19 mouse cellular contexts compared by ENCODE assay signal in genomic region chr11:107812429-107812828, GRCm38 (mm10). TPM values are rescaled to one million over a fixed set of nuclear protein-coding genes. Genes with fewer than 3 reads are reported as not detected.
DNase-seq lines count a peak whose midpoint lies in the region; ATAC-seq and TF ChIP-seq lines count a peak whose summit lies in the region.
"Had no signal": no experiment of that assay in that cellular context is flagged by ENCODE, and none has a peak within 500 bp of the region (broad histone marks: within the 10 kb centered on the region; RNA-seq: fewer than 3 reads in every experiment).

No protein-coding gene starts in this region.

- DNase-seq in midbrain, embryonic 11.5 days (ENCODE audit: low spot score, missing footprints): no peak
- DNase-seq in hindbrain, postnatal 0 days (ENCODE audit: low spot score): no peak
- no peak for DNase-seq in left cerebral cortex, adult 8-10 months (ENCODE audit: low spot score in 2 of 2)
- DNase-seq in right cerebral cortex, postnatal 10 days (ENCODE audit: low spot score in 2 of 2): no peak
- DNase-seq: B cell, adult 2 months; cerebellum, adult 8-10 months; gastrocnemius, postnatal 36 days; heart, adult 11 months; heart, postnatal 36 days had no signal

- 0 out of 2 replicates have a peak overlapping the region, but pooled peaks have one; percentile 48 for H3K4me2 ChIP-seq in hindbrain, embryonic 13.5 days
- no peak overlapping the region for H3K4me2 ChIP-seq in hindbrain, embryonic 12.5 days (replicated peaks)
- H3K4me2 ChIP-seq in midbrain, embryonic 13.5 days (replicated peaks): no peak overlapping the region
- no peak overlapping the region; the same call in 1 of the 2 replicates for H3K4me2 ChIP-seq in midbrain, embryonic 11.5 days
- H3K4me2 ChIP-seq in hindbrain, postnatal 0 days (ENCODE audit: low read depth, low read length): peak overlapping the region; percentile 40; the same call in 1 of the 2 replicates
- H3K4me2 ChIP-seq in neural tube, embryonic 14.5 days (ENCODE audit: low read depth, low read length): no peak overlapping the region
- H3K4me2 ChIP-seq: embryonic facial prominence, embryonic 12.5 days; heart, embryonic 13.5 days had no signal

- peaks cover 27% of the 10 kb centered on the region for H3K4me1 ChIP-seq in hindbrain, embryonic 13.5 days (replicated peaks)
- H3K4me1 ChIP-seq in hindbrain, embryonic 12.5 days: peaks cover 12% of the 10 kb centered on the region
- H3K4me1 ChIP-seq in midbrain, embryonic 13.5 days (replicated peaks): peaks cover 20% of the 10 kb centered on the region
- peaks cover 8% of the 10 kb centered on the region; the same call in 1 of the 2 replicates for H3K4me1 ChIP-seq in midbrain, embryonic 11.5 days (ENCODE audit: control insufficient read depth, insufficient read depth, low read length)
- peaks cover 6% of the 10 kb centered on the region; the same call in 1 of the 2 replicates for H3K4me1 ChIP-seq in hindbrain, postnatal 0 days (ENCODE audit: insufficient read depth, low read length)
- peaks cover 11% of the 10 kb centered on the region for H3K4me1 ChIP-seq in neural tube, embryonic 14.5 days (ENCODE audit: control insufficient read depth, insufficient read depth, low read length)
- H3K4me1 ChIP-seq: embryonic facial prominence, embryonic 12.5 days; heart, embryonic 13.5 days had no signal

- no peaks in the 10 kb centered on the region for H3K36me3 ChIP-seq in hindbrain, embryonic 13.5 days
- H3K36me3 ChIP-seq in hindbrain, embryonic 12.5 days: no peaks in the 10 kb centered on the region
- no peaks in the 10 kb centered on the region for H3K36me3 ChIP-seq in midbrain, embryonic 13.5 days
- no peaks in the 10 kb centered on the region for H3K36me3 ChIP-seq in midbrain, embryonic 11.5 days (ENCODE audit: control insufficient read depth, insufficient read depth, low read length)
- no peaks in the 10 kb centered on the region for H3K36me3 ChIP-seq in hindbrain, postnatal 0 days (ENCODE audit: insufficient read depth, low read length)
- no peaks in the 10 kb centered on the region for H3K36me3 ChIP-seq in neural tube, embryonic 14.5 days (ENCODE audit: control insufficient read depth, insufficient read depth, low read length)
- H3K36me3 ChIP-seq: embryonic facial prominence, embryonic 12.5 days; forebrain, embryonic 15.5 days; G1E; heart, embryonic 13.5 days had no signal

- no peak for TF ChIP-seq CTCF in hindbrain, postnatal 0 days (IDR thresholded peaks at IDR 0.05; ENCODE audit: low read depth)

- H3K27ac ChIP-seq in hindbrain, embryonic 13.5 days: peak overlapping the region; percentile 82
- no peak overlapping the region for H3K27ac ChIP-seq in hindbrain, embryonic 12.5 days
- H3K27ac ChIP-seq in midbrain, embryonic 13.5 days: 0 out of 2 replicates have a peak overlapping the region, but pooled peaks have one; percentile 57
- H3K27ac ChIP-seq in midbrain, embryonic 11.5 days (ENCODE audit: low read depth, low read length): no peak overlapping the region
- H3K27ac ChIP-seq in hindbrain, postnatal 0 days: no peak overlapping the region
- peak overlapping the region; percentile 49; the same call in 1 of the 2 replicates for H3K27ac ChIP-seq in neural tube, embryonic 14.5 days (ENCODE audit: low read depth, low read length)
- H3K27ac ChIP-seq: embryonic facial prominence, embryonic 12.5 days; heart, embryonic 13.5 days had no signal

- 0 out of 2 replicates have a peak, but pooled peaks cover 10% of the 10 kb centered on the region for H3K27me3 ChIP-seq in hindbrain, embryonic 13.5 days
- H3K27me3 ChIP-seq in hindbrain, embryonic 12.5 days: peaks cover 13% of the 10 kb centered on the region; the same call in 1 of the 2 replicates
- 0 out of 2 replicates have a peak, but pooled peaks cover 10% of the 10 kb centered on the region for H3K27me3 ChIP-seq in midbrain, embryonic 13.5 days
- H3K27me3 ChIP-seq in midbrain, embryonic 11.5 days (ENCODE audit: control insufficient read depth, insufficient read depth, low read length): no peaks in the 10 kb centered on the region
- no peaks in the 10 kb centered on the region for H3K27me3 ChIP-seq in hindbrain, postnatal 0 days (ENCODE audit: insufficient read depth, low read length)
- H3K27me3 ChIP-seq in neural tube, embryonic 14.5 days (ENCODE audit: control insufficient read depth, insufficient read depth, low read length): no peaks in the 10 kb centered on the region
- H3K27me3 ChIP-seq: forebrain, embryonic 15.5 days had no signal

- no peak overlapping the region for H3K4me3 ChIP-seq in hindbrain, embryonic 13.5 days
- H3K4me3 ChIP-seq in hindbrain, embryonic 12.5 days: no peak overlapping the region
- no peak overlapping the region for H3K4me3 ChIP-seq in midbrain, embryonic 13.5 days (replicated peaks)
- no peak overlapping the region for H3K4me3 ChIP-seq in midbrain, embryonic 11.5 days (ENCODE audit: low read depth, low read length)
- H3K4me3 ChIP-seq in hindbrain, postnatal 0 days (ENCODE audit: low read length): no peak overlapping the region
- no peak overlapping the region for H3K4me3 ChIP-seq in neural tube, embryonic 14.5 days (ENCODE audit: low read depth, low read length)
- H3K4me3 ChIP-seq: embryonic facial prominence, embryonic 12.5 days; heart, embryonic 13.5 days had no signal

- ATAC-seq in hindbrain, embryonic 13.5 days (ENCODE audit: low FRiP score): no peak
- no peak for ATAC-seq in hindbrain, embryonic 12.5 days (ENCODE audit: low FRiP score)
- no peak for ATAC-seq in midbrain, embryonic 13.5 days
- ATAC-seq in midbrain, embryonic 11.5 days (ENCODE audit: low FRiP score): no peak
- ATAC-seq in hindbrain, postnatal 0 days: no peak
- peak; percentile 56 for ATAC-seq in neural tube, embryonic 14.5 days (ENCODE audit: low read depth)
- ATAC-seq: CD4-positive, CD25-positive, alpha-beta regulatory T cell, adult 4 months; forebrain, embryonic 15.5 days had no signal

- 31% methylated on average over 4 of the region's 4 CpGs for WGBS in hindbrain, embryonic 13.5 days
- 41% methylated on average over 4 of the region's 4 CpGs for WGBS in hindbrain, embryonic 12.5 days
- WGBS in midbrain, embryonic 13.5 days: 44% methylated on average over 4 of the region's 4 CpGs
- WGBS in midbrain, embryonic 11.5 days: 47% methylated on average over 4 of the region's 4 CpGs
- 29% methylated on average over 4 of the region's 4 CpGs for WGBS in hindbrain, postnatal 0 days
- WGBS in neural tube, embryonic 14.5 days: 13% methylated on average over 4 of the region's 4 CpGs

- no peaks in the 10 kb centered on the region for H3K9me3 ChIP-seq in hindbrain, embryonic 13.5 days
- no peaks in the 10 kb centered on the region for H3K9me3 ChIP-seq in hindbrain, embryonic 12.5 days (replicated peaks)
- H3K9me3 ChIP-seq in midbrain, embryonic 13.5 days: no peaks in the 10 kb centered on the region
- no peaks in the 10 kb centered on the region for H3K9me3 ChIP-seq in midbrain, embryonic 11.5 days (ENCODE audit: control insufficient read depth, low read length)
- H3K9me3 ChIP-seq in hindbrain, postnatal 0 days (ENCODE audit: low read length): no peaks in the 10 kb centered on the region
- no peaks in the 10 kb centered on the region for H3K9me3 ChIP-seq in neural tube, embryonic 14.5 days (ENCODE audit: control insufficient read depth, low read length)
- H3K9me3 ChIP-seq: embryonic facial prominence, embryonic 12.5 days; forebrain, embryonic 15.5 days; G1E; heart, embryonic 13.5 days had no signal

- H3K9ac ChIP-seq in hindbrain, embryonic 13.5 days: no peak overlapping the region
- no peak overlapping the region for H3K9ac ChIP-seq in hindbrain, embryonic 12.5 days
- no peak overlapping the region for H3K9ac ChIP-seq in midbrain, embryonic 13.5 days (replicated peaks)
- H3K9ac ChIP-seq in midbrain, embryonic 11.5 days (ENCODE audit: low read length): no peak overlapping the region
- no peak overlapping the region for H3K9ac ChIP-seq in hindbrain, postnatal 0 days (replicated peaks; ENCODE audit: low read length)
- no peak overlapping the region for H3K9ac ChIP-seq in neural tube, embryonic 14.5 days (replicated peaks; ENCODE audit: low read depth, low read length)
- H3K9ac ChIP-seq: embryonic facial prominence, embryonic 12.5 days; heart, embryonic 13.5 days had no signal

RNA-seq across cellular contexts. Expression of gene Cacng4, which starts 18.1 kb away (rescaled TPM):
- 50.0 TPM in 2 replicates for polyA plus RNA-seq in hindbrain, embryonic 13.5 days (2015; fragmentation: Nextera tagmentation; extraction: Ambion mirVana)
- 35.8 and 37.4 TPM in 2 replicates for polyA plus RNA-seq in hindbrain, embryonic 12.5 days (2016; fragmentation: Nextera tagmentation; extraction: Ambion mirVana)
- polyA plus RNA-seq in midbrain, embryonic 13.5 days (2015; fragmentation: Nextera tagmentation; extraction: Ambion mirVana): 40.5 and 41.6 TPM in 2 replicates
- polyA plus RNA-seq in midbrain, embryonic 11.5 days (2014; fragmentation: Nextera tagmentation; extraction: Ambion mirVana): 23.0 and 25.6 TPM in 2 replicates
- total RNA-seq in hindbrain, postnatal 0 days (2014; rRNA removed): 79.8 and 88.4 TPM in 2 replicates
- polyA plus RNA-seq in hindbrain, postnatal 0 days (2015; fragmentation: Nextera tagmentation; extraction: Ambion mirVana): 43.8 and 46.4 TPM in 2 replicates
- polyA plus RNA-seq in neural tube, embryonic 14.5 days (2014; fragmentation: Nextera tagmentation; extraction: Ambion mirVana): 62.2 and 67.5 TPM in 2 replicates
- 10 to 100 TPM; 38.7 to 48.6 (median 46.1) TPM for total RNA-seq in left cerebral cortex, adult 8-10 months (2022)
- total RNA-seq: gastrocnemius, adult 8-10 months had no signal
- polyA plus RNA-seq: CD4-positive, CD25-positive, alpha-beta regulatory T cell, adult 4 months; G1E had no signal

Comparison
In these comparisons a context has a peak if more than half of its experiments do, and no peak if none do; other contexts are left out.
1. H3K27ac ChIP-seq: peak in hindbrain, embryonic 13.5 days (single experiment), midbrain, embryonic 13.5 days (single experiment) and neural tube, embryonic 14.5 days (single experiment); none in hindbrain, embryonic 12.5 days (single experiment), midbrain, embryonic 11.5 days (single experiment) and hindbrain, postnatal 0 days (single experiment).
2. H3K4me2 ChIP-seq: peak in hindbrain, embryonic 13.5 days (single experiment) and hindbrain, postnatal 0 days (single experiment); none in hindbrain, embryonic 12.5 days (single experiment), midbrain, embryonic 13.5 days (single experiment), midbrain, embryonic 11.5 days (single experiment) and neural tube, embryonic 14.5 days (single experiment).